Mouse (Mus musculus): ENCODE measurements at regions not wholly inside any gene's neighbourhood (a gene's known extent, or its start where the extent isn't known, plus 50 kb on each side); places are given as distances from the start of the nearest gene placed in this dataset.

DNA sequence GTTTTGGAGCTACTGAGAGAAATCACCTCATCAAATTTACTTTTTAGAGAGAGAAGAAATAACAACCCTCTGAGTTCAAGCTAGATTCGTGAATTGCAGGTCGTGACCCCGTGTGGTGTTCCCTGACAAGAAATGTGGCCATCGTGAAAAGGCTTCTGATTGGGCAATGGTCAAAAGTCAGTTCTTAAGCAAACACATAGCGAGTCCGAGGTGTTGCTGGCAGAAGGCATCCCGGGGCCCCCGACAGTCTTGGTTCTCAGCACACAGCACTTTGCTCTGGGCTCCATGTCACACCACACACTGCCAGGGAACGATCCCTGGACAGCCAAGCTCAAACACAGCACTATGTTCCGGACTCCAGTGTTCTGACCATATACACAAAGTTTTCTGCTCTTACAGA is 320.0 kb downstream of the Etnk1 start:
- TF ChIP-seq CTCF (IDR thresholded peaks at IDR 0.05; ENCODE audit: low read depth) (no peak), EP300 (IDR thresholded peaks at IDR 0.05; ENCODE audit: low read depth) (no peak)

All from liver, postnatal 0 days (tissue).